Mouse (Mus musculus): ENCODE measurements at regions not wholly inside any gene's neighbourhood (a gene's known extent, or its start where the extent isn't known, plus 50 kb on each side); places are given as distances from the start of the nearest gene placed in this dataset.

DNA sequence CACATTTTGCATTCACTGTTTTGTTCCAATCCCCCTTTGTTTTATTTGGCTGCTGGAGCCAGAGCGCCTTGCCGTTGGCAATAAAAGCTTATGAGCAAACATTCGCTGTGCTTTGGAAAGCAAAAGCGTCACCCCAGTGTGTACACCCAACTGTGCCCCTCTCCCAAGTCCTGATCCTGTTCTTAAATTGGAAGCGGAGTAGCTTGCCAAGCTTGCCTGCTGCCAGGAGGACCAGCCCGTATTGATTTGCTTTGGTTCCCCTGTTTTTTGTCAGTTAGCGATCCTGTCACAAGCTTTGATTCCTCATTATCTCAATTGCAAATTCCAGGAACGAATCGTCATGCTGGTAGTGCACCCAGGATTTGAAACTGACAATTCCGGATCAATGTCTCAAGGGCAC lies 917.5 kb downstream of the Olfm4 start:
- Histone ChIP-seq H3K9me3 (no peaks in the 10 kb centered on the region), H3K27ac (no peak overlapping the region), H3K4me2 (no peak overlapping the region), H3K27me3 (no peaks in the 10 kb centered on the region), H3K4me3 (no peak overlapping the region), H3K9ac (no peak overlapping the region), H3K36me3 (no peaks in the 10 kb centered on the region), H3K4me1 (no peaks in the 10 kb centered on the region)
- 71% methylated on average over 10 of the region's 10 CpGs for whole genome bisulfite sequencing
- ATAC-seq (ENCODE audit: borderline replicate concordance, extremely low read depth, low FRiP score, low TSS enrichment) = no peak

DNA sequence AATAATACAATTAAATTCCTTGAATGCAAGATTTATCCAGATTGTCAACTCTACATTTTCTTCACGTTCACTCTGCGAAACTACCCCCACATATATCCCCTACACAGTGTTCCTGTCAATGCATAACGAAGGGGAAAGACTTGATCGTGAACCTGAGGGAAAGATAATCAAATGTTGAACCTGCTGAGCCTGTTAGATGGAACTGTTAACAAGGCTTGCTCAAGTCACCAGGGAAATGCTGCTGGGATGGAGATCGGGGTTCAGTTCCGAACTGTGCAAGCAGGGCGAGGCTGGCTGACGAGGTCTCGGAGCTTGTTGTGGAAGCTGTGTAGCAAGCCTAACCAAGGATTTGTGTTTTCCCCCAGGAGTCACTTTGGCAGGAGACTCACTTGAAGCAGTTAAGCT lies 917.9 kb downstream of the Olfm4 start:
- H3K27me3 ChIP-seq = no peaks in the 10 kb centered on the region
- 78% methylated on average over 9 of the region's 9 CpGs for WGBS
- H3K9me3 ChIP-seq = no peaks in the 10 kb centered on the region
- ATAC-seq (ENCODE audit: borderline replicate concordance, extremely low read depth, low FRiP score, low TSS enrichment) = no peak
- H3K4me3 ChIP-seq = no peak overlapping the region
- H3K27ac ChIP-seq = no peak overlapping the region
- no peak overlapping the region for H3K4me2 ChIP-seq
- no peak overlapping the region for H3K9ac ChIP-seq
- H3K4me1 ChIP-seq = no peaks in the 10 kb centered on the region
- H3K36me3 ChIP-seq = no peaks in the 10 kb centered on the region

DNA sequence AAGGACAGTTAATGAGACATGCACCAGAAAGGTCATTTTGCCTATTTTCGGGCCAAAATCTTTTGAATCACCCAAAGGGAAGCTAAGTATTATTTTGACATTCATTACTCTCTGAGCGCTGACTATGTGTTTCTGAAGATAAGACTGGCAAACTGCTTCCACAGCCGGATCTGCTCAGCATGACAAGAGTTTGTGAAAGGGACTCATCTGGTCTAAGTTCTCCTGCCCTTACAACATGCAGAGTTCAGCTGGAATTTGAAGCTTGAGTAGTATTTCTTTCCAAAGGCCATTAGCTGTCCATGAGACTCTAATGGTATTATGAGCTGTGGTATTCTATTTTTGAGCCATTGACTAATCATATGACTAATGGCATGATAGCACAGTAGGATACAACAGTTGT lies 932.1 kb downstream of the Olfm4 start:
- no peaks in the 10 kb centered on the region for H3K36me3 ChIP-seq
- no peak overlapping the region for H3K4me3 ChIP-seq
- no peaks in the 10 kb centered on the region for H3K27me3 ChIP-seq
- H3K4me2 ChIP-seq = no peak overlapping the region
- peak; percentile 69; the same call in 1 of the 2 replicates for ATAC-seq (ENCODE audit: borderline replicate concordance, extremely low read depth, low FRiP score, low TSS enrichment)
- H3K9ac ChIP-seq = no peak overlapping the region
- H3K4me1 ChIP-seq = no peaks in the 10 kb centered on the region
- WGBS = 40% methylated on average over 3 of the region's 3 CpGs
- no peak overlapping the region for H3K27ac ChIP-seq
- H3K9me3 ChIP-seq = no peaks in the 10 kb centered on the region

DNA sequence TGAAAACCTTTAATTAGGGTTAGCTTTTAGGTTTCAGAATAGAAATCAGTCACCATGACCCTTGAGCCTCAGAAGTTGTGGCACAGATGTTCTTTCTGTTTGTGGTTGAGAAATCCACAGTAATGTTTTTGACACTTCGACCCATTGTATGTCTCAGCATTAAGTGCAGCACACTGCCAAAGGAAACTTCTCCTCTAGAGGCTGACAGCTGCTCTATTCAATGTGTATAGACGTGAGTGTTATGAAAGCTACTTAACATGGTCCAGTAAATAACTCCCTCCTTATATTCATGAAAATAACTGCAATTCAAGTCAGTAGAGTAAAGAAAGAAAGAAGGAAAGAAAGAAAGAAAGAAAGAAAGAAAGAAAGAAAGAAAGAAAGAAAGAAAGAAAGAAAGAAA lies 939.9 kb downstream of the Olfm4 start:
- no peak overlapping the region for H3K4me3 ChIP-seq
- H3K27ac ChIP-seq = no peak overlapping the region
- no peak overlapping the region for H3K4me2 ChIP-seq
- H3K36me3 ChIP-seq = no peaks in the 10 kb centered on the region
- WGBS = 42% methylated on average over 2 of the region's 2 CpGs
- no peaks in the 10 kb centered on the region for H3K4me1 ChIP-seq
- H3K9ac ChIP-seq = no peak overlapping the region
- H3K9me3 ChIP-seq = no peaks in the 10 kb centered on the region
- no peaks in the 10 kb centered on the region for H3K27me3 ChIP-seq
- ATAC-seq (ENCODE audit: borderline replicate concordance, extremely low read depth, low FRiP score, low TSS enrichment) = no peak

DNA sequence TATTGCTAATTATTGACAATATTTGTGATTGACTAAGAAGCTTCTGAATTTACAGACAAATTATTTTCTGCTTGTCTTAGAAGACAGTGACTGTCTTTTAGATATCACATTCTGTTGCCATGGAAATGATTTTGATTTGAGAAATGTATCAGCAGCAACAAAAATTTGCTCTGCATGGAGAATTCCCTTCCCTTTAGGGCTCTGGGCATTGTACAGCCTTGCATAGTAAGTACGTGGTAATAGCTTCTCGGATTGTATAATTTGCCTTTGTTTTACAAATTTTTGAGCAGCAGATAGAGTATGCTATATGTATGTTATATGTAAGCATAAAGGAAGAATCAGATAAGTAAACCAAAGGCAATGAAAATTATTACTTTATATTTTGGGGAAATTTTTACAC lies 976.1 kb downstream of the Olfm4 start:
- ATAC-seq (ENCODE audit: borderline replicate concordance, extremely low read depth, low FRiP score, low TSS enrichment) = no peak
- WGBS = 84% methylated on average over 2 of the region's 2 CpGs
- no peak overlapping the region for H3K4me2 ChIP-seq
- no peaks in the 10 kb centered on the region for H3K36me3 ChIP-seq
- H3K27ac ChIP-seq = no peak overlapping the region
- no peaks in the 10 kb centered on the region for H3K9me3 ChIP-seq
- no peaks in the 10 kb centered on the region for H3K27me3 ChIP-seq
- H3K4me1 ChIP-seq = no peaks in the 10 kb centered on the region
- H3K9ac ChIP-seq = no peak overlapping the region
- H3K4me3 ChIP-seq = no peak overlapping the region

DNA sequence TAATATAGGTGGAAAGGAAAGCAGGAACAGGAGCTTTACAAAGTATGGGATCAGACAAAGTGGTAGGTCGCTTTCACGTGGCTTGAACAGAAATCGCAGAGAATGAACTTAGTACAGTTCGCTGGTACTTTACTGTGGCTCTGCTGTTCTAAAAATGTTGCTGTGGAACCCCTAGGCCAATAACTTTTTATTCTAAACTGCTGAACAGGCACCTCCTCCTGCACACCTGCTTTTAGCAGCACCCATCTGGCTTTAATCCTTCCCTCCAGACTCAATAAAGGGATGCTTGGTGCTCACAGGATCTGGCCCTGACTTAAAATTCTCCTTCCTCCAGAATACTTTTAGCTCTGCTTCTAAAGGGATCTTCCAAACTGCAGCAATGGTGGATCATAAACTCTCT lies 991.9 kb downstream of the Olfm4 start:
- Histone ChIP-seq H3K4me2 (no peak overlapping the region), H3K9me3 (no peaks in the 10 kb centered on the region), H3K4me1 (peaks cover 7% of the 10 kb centered on the region), H3K4me3 (no peak overlapping the region), H3K27me3 (no peaks in the 10 kb centered on the region), H3K9ac (no peak overlapping the region), H3K27ac (no peak overlapping the region), H3K36me3 (no peaks in the 10 kb centered on the region)
- no peak for ATAC-seq (ENCODE audit: borderline replicate concordance, extremely low read depth, low FRiP score, low TSS enrichment)
- WGBS = 81% methylated on average over 4 of the region's 4 CpGs

DNA sequence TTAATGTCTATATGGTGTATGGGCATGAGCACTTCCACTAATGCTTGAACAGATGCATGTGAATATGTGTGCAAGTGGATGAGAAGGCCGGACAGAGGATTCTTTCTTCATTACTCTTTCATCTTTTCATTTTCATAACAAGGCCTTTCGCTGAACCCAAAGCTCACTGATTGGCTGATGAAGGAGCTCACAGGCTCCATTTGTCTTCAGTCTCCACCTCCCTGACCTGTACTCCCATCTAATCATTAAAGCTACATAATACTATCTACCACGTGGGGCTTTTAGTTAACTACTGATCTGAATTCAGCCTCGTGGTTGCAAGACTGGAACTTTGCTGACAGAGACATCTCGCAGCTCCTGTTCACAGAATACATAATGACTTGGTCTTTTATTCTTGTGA lies 992.8 kb downstream of the Olfm4 start:
- Histone ChIP-seq H3K9me3 (no peaks in the 10 kb centered on the region), H3K27me3 (no peaks in the 10 kb centered on the region), H3K36me3 (no peaks in the 10 kb centered on the region), H3K4me3 (no peak overlapping the region), H3K4me1 (peaks cover 7% of the 10 kb centered on the region), H3K4me2 (no peak overlapping the region), H3K27ac (no peak overlapping the region), H3K9ac (no peak overlapping the region)
- WGBS = 46% methylated on average over 5 of the region's 5 CpGs
- no peak for ATAC-seq (ENCODE audit: borderline replicate concordance, extremely low read depth, low FRiP score, low TSS enrichment)

DNA sequence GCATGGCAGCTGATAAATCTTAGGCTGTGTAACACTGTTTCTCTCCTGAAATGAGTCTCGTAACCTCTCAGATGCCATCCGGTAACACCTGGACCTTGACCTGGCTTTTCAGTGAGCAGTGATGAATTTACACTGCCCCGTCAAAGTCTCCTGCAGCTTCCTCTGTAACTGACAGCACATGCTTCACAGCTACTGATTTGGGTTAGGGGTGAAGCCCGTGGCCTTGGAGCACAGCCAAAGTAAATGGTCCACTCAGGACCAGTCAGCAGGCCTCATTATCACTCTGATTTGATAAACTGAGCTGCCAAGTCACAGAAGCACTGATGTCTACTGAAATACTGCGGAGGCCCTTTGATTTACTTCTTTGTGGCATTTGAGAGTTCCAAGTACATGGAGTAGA lies 995.6 kb downstream of the Olfm4 start:
- Histone ChIP-seq H3K4me3 (no peak overlapping the region), H3K9ac (no peak overlapping the region), H3K9me3 (no peaks in the 10 kb centered on the region), H3K4me2 (no peak overlapping the region), H3K27me3 (no peaks in the 10 kb centered on the region), H3K27ac (no peak overlapping the region), H3K4me1 (peaks cover 7% of the 10 kb centered on the region), H3K36me3 (no peaks in the 10 kb centered on the region)
- ATAC-seq (ENCODE audit: borderline replicate concordance, extremely low read depth, low FRiP score, low TSS enrichment) = peak; percentile 59; the same call in 1 of the 2 replicates
- 18% methylated on average over 5 of the region's 5 CpGs for WGBS

DNA sequence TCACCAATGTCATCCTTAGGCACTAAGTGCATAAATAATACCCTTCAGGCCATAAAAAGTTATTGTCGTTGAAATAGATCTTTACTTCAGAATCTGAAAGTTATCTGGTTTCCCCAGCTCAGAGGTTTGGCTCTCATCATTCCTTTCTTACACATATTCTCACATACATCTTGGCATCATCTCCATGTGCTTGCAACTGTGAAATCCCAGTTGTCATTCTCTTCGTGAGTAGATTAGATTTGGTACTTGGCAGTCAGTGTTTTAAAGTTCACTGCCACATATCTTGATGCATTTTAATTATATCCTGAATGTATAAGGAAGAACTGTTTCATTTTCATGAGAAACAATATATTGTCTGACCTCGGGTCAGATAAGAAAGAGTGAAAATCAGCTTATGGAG lies 1006.3 kb downstream of the Olfm4 start:
- Histone ChIP-seq H3K4me2 (no peak overlapping the region), H3K4me3 (no peak overlapping the region), H3K4me1 (no peaks in the 10 kb centered on the region), H3K27ac (no peak overlapping the region), H3K36me3 (no peaks in the 10 kb centered on the region), H3K9ac (no peak overlapping the region), H3K9me3 (no peaks in the 10 kb centered on the region), H3K27me3 (no peaks in the 10 kb centered on the region)
- ATAC-seq (ENCODE audit: borderline replicate concordance, extremely low read depth, low FRiP score, low TSS enrichment) = no peak
- WGBS = 51% methylated on average over 3 of the region's 3 CpGs

DNA sequence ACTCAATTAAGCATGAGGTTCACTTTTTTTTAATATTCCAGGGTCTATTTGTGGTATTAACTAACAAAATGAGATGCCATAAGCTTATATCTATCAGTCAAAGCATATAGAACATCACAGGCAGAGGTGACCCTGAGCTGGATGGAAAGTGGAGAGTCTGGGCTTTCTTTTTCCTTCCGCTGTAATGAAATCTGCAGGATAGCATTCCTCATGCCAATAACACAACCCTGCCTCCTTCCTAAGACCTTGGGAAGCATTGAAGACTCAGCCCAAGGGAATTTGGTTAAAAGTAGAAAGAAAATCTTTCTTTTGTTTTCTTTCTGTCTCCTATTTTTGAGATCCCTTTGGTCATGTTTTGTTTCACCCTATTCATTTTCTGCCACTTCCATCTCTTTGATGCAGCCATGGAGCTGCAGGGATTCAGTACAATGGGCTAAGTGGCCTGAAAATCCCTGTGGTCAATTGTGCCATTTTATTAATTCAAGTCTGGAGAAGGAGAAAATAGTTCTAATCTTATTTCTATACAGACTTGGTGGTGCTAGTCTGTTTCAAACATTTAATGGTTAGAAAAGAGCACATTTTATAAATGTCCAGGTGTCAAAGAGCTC lies 1006.9 kb downstream of the Olfm4 start:
- no peak for ATAC-seq (ENCODE audit: borderline replicate concordance, extremely low read depth, low FRiP score, low TSS enrichment)
- Histone ChIP-seq H3K4me2 (no peak overlapping the region), H3K9me3 (no peaks in the 10 kb centered on the region), H3K27me3 (no peaks in the 10 kb centered on the region), H3K27ac (no peak overlapping the region), H3K9ac (no peak overlapping the region), H3K4me1 (no peaks in the 10 kb centered on the region), H3K4me3 (no peak overlapping the region), H3K36me3 (no peaks in the 10 kb centered on the region)
- 81% methylated on average over 1 of the region's 1 CpGs for WGBS

DNA sequence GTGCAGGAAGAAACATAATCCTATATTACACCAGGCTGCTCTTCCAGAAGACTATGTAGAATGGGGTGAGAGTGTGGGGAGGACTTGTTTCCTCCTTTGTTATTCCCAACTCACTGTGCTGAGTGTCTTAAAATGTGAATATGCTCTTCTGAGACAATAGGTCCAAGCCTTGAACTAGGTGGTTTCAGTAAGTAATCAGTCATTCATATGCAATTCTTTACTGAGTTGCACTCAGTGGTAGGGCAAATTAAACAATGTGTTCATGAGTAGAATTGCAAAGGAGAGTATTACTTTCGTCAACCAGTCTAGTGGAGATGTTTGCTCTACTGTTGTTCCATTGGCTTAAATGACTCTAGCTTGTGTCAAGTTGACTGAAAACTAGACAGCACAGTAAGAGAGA lies 1015.1 kb downstream of the Olfm4 start:
- WGBS = 78% methylated on average over 1 of the region's 1 CpGs
- no peak overlapping the region for H3K4me3 ChIP-seq
- no peak overlapping the region for H3K9ac ChIP-seq
- no peak overlapping the region for H3K4me2 ChIP-seq
- H3K27ac ChIP-seq = no peak overlapping the region
- no peak for ATAC-seq (ENCODE audit: borderline replicate concordance, extremely low read depth, low FRiP score, low TSS enrichment)
- no peaks in the 10 kb centered on the region for H3K36me3 ChIP-seq
- H3K27me3 ChIP-seq = no peaks in the 10 kb centered on the region
- H3K4me1 ChIP-seq = no peaks in the 10 kb centered on the region
- no peaks in the 10 kb centered on the region for H3K9me3 ChIP-seq

DNA sequence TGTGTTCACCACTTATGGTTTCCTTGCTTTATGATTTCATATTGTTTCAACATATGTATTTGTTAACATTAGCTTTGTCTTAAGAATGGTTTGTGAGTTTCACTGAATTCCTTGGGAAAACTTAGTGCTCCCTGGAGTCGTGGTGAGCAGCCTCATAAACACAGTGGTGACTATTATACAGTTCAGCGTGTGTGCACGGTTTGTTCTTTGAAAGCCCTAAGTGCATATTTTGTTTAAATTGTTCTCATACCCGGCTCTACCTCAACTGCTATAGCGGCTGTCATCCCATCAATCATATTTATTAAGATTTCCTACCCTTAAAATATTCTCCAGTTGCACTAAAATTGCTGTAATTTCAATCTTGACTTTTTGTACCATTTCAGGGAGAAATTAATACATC lies 1029.3 kb downstream of the Olfm4 start:
- Histone ChIP-seq H3K9me3 (no peaks in the 10 kb centered on the region), H3K36me3 (no peaks in the 10 kb centered on the region), H3K4me3 (no peak overlapping the region), H3K27ac (no peak overlapping the region), H3K9ac (no peak overlapping the region), H3K4me1 (no peaks in the 10 kb centered on the region), H3K4me2 (no peak overlapping the region), H3K27me3 (no peaks in the 10 kb centered on the region)
- ATAC-seq (ENCODE audit: borderline replicate concordance, extremely low read depth, low FRiP score, low TSS enrichment) = no peak
- 53% methylated on average over 5 of the region's 5 CpGs for WGBS

DNA sequence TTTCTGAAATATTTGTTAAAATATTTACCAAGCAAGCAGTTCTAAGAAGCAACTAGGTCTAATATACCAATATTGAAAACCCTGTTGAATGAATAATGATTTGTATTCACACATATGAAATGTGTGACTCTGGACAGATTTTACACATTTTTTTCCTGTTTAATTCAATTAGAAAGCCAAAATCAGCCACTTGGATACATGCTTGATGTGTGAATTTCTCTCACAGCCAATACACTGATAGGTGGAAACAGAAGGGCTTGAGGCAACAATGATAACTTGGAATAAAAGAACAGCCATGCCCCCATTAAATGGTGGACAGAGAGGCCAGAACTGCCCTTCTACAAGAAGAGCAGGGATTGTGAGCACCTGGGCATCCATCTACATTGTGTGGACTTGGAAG lies 1047.6 kb downstream of the Olfm4 start:
- Histone ChIP-seq H3K27ac (no peak overlapping the region), H3K9ac (no peak overlapping the region), H3K36me3 (no peaks in the 10 kb centered on the region), H3K4me1 (no peaks in the 10 kb centered on the region), H3K4me2 (no peak overlapping the region), H3K9me3 (no peaks in the 10 kb centered on the region), H3K4me3 (no peak overlapping the region), H3K27me3 (no peaks in the 10 kb centered on the region)
- ATAC-seq (ENCODE audit: borderline replicate concordance, extremely low read depth, low FRiP score, low TSS enrichment) = no peak
